Mouse (Mus musculus) ES-Bruce4 (cell line): ENCODE results near the gene Hopx. TPM values are rescaled to one million over a fixed set of nuclear protein-coding genes. Genes with fewer than 3 reads are reported as not detected.

Experiments used
- H3K27ac ChIP-seq: 2 replicates; pipeline ENCODE4 v1.5.1; 2012; ENCODE audit warnings: low read length, inconsistent platforms; ENCODE audit not compliant: insufficient read depth
- H3K27me3 ChIP-seq: 2 replicates; pipeline ENCODE4 v1.6.1; 2012; ENCODE audit warnings: mild to moderate bottlenecking, low read length, inconsistent platforms; ENCODE audit not compliant: control insufficient read depth, poor library complexity, insufficient read depth, severe bottlenecking
- H3K36me3 ChIP-seq: 2 replicates; pipeline ENCODE4 v1.6.1; 2012; ENCODE audit warnings: inconsistent platforms, mild to moderate bottlenecking, low read length, moderate library complexity; ENCODE audit not compliant: control insufficient read depth, poor library complexity, insufficient read depth, severe bottlenecking
- H3K4me1 ChIP-seq: one replicate; pipeline ENCODE4 v1.8.1; 2011; ENCODE audit warnings: low read length; ENCODE audit not compliant: control insufficient read depth, insufficient read depth
- H3K4me3 ChIP-seq: 2 replicates; pipeline ENCODE4 v1.5.1; 2011; ENCODE audit warnings: low read depth, mild to moderate bottlenecking, low read length
- H3K9ac ChIP-seq: 2 replicates; pipeline ENCODE4 v1.6.1; 2012; ENCODE audit warnings: low read depth, mild to moderate bottlenecking, inconsistent platforms; ENCODE audit not compliant: poor library complexity, severe bottlenecking
- H3K9me3 ChIP-seq: replicated peaks from 2 replicates; pipeline ENCODE4 v1.6.1; 2012; ENCODE audit warnings: mild to moderate bottlenecking, low read length, inconsistent platforms; ENCODE audit not compliant: control insufficient read depth, poor library complexity, insufficient read depth, severe bottlenecking
- CTCF ChIP-seq: IDR thresholded peaks from one replicate; pipeline ENCODE4 v1.8.1; 2011; ENCODE audit warnings: low read depth, low read length
- EP300 ChIP-seq: IDR thresholded peaks from 2 replicates; pipeline ENCODE4 v1.6.1; 2011; ENCODE audit warnings: low read depth, low read length; ENCODE audit not compliant: insufficient read depth
- POLR2A ChIP-seq: IDR thresholded peaks from one replicate; pipeline ENCODE4 v1.8.1; 2011; ENCODE audit warnings: low read length; ENCODE audit not compliant: insufficient read depth
- polyA plus RNA-seq: library from polyadenylated mRNA; stranded (reverse); fragments of >200 nt; gene quantifications from 2 replicates; pipeline ENCODE4 v1.2.4, GENCODE M21; 2011; ENCODE audit warnings: low read depth; ENCODE audit not compliant: missing spikeins, insufficient read depth, insufficient read length

The Hopx gene
- polyA plus RNA-seq, 1 experiment, result 8.9 TPM

- no peak overlapping the region for H3K27ac ChIP-seq
- H3K4me3 ChIP-seq, result no peak overlapping the region
- TF ChIP-seq EP300, result no peak
Observed at GRCm38 (mm10) chr5:77123597-77123996, 8.7 kb upstream of the Hopx start.

GRCm38 (mm10) chr5:77122254-77123192 lies 7.6 kb upstream of the Hopx start:
- H3K36me3 ChIP-seq, result no peaks in the 10 kb centered on the region
- H3K27ac ChIP-seq, result no peak overlapping the region
- H3K9ac ChIP-seq, result no peak overlapping the region
- H3K9me3 ChIP-seq, result peaks cover 14% of the 10 kb centered on the region
- no peak for TF ChIP-seq POLR2A
- TF ChIP-seq CTCF, result no peak
- no peak for TF ChIP-seq EP300
- H3K4me1 ChIP-seq, result peaks cover 9% of the 10 kb centered on the region
- no peaks in the 10 kb centered on the region for H3K27me3 ChIP-seq
- no peak overlapping the region for H3K4me3 ChIP-seq

More at GRCm38 (mm10) chr5:77123597-77123996, 8.7 kb upstream of the Hopx start:
- H3K36me3 ChIP-seq, result no peaks in the 10 kb centered on the region
- peaks cover 9% of the 10 kb centered on the region for H3K4me1 ChIP-seq
- peaks cover 21% of the 10 kb centered on the region for H3K9me3 ChIP-seq
- H3K27me3 ChIP-seq, result no peaks in the 10 kb centered on the region
- H3K9ac ChIP-seq, result no peak overlapping the region

- no peak overlapping the region for H3K4me3 ChIP-seq
- no peaks in the 10 kb centered on the region; the same call in none of the 2 replicates for H3K9me3 ChIP-seq
- TF ChIP-seq EP300 (no peak), POLR2A (no peak), CTCF (no peak)
- no peak overlapping the region for H3K27ac ChIP-seq
- peaks cover 9% of the 10 kb centered on the region for H3K4me1 ChIP-seq
- no peak overlapping the region for H3K9ac ChIP-seq
- no peaks in the 10 kb centered on the region for H3K36me3 ChIP-seq
- H3K27me3 ChIP-seq, result no peaks in the 10 kb centered on the region
Observed at GRCm38 (mm10) chr5:77120701-77121100, 5.8 kb upstream of the Hopx start.

GRCm38 (mm10) chr5:77119475-77120422 lies 4.8 kb upstream of the Hopx start:
- TF ChIP-seq EP300 (no peak), CTCF (no peak), POLR2A (no peak)
- H3K9ac ChIP-seq, result no peak overlapping the region
- H3K27ac ChIP-seq, result no peak overlapping the region
- H3K36me3 ChIP-seq, result no peaks in the 10 kb centered on the region
- H3K4me3 ChIP-seq, result no peak overlapping the region
- H3K9me3 ChIP-seq, result no peaks in the 10 kb centered on the region; the same call in 1 of the 2 replicates
- peaks cover 9% of the 10 kb centered on the region for H3K4me1 ChIP-seq
- no peaks in the 10 kb centered on the region for H3K27me3 ChIP-seq

- no peak for TF ChIP-seq POLR2A
- no peak for TF ChIP-seq CTCF
- no peak overlapping the region for H3K27ac ChIP-seq
Observed at GRCm38 (mm10) chr5:77115732-77116131, 811 bp upstream of the Hopx start.

DNA sequence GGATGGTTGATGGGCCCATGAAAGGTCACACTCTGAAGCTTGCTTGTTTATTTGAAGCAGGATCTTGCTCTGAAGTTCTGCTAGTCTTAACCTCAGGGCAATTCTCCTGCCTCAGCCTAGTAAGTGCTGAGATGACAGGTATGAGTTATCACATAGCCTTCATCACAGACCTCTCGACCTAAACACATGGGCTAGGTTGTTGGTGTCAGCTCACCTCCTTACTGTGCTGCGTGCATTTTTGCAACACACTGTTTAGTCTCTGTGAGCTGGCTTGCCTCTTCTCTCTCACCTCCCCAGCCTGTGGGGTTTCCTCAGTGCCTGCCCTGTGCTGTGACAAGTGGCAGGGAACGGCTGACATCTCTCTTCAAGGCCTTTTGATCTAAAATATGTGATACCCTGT lies 1.1 kb downstream of the Hopx start:
- no peaks in the 10 kb centered on the region for H3K4me1 ChIP-seq
- H3K36me3 ChIP-seq, result no peaks in the 10 kb centered on the region
- no peak overlapping the region for H3K27ac ChIP-seq
- no peak overlapping the region for H3K4me3 ChIP-seq
- TF ChIP-seq EP300 (no peak), POLR2A (no peak), CTCF (no peak)
- no peak overlapping the region for H3K9ac ChIP-seq
- no peaks in the 10 kb centered on the region for H3K27me3 ChIP-seq
- H3K9me3 ChIP-seq, result no peaks in the 10 kb centered on the region

More at GRCm38 (mm10) chr5:77115732-77116131, 811 bp upstream of the Hopx start:
- Histone ChIP-seq H3K9ac (no peak overlapping the region), H3K4me1 (peaks cover 5% of the 10 kb centered on the region), H3K27me3 (no peaks in the 10 kb centered on the region), H3K9me3 (no peaks in the 10 kb centered on the region), H3K36me3 (no peaks in the 10 kb centered on the region), H3K4me3 (no peak overlapping the region)
